Mouse (Mus musculus) frontal cortex, postnatal 14 days (tissue): ENCODE data around the gene Lsm4.
A peak's percentile ranks its signal among the peaks of the same experiment; 100 is the strongest.

Experiments
- DNase-seq, 2 experiments: peaks; one replicate each; pipeline ENCODE4 v3.0.0; 2022; ENCODE audit warnings: low spot score in 2 of 2

The Lsm4 gene

GRCm38 (mm10) chr8:70673079-70673856, at the start of gene Lsm4:
Gene Lsm4, plus strand, starts transcription at chr8:70673248.
- DNase-seq: peak; percentile 97 to 99

GRCm38 (mm10) chr8:70625104-70625503, 47.9 kb upstream of the Lsm4 start:
- no peak for DNase-seq

GRCm38 (mm10) chr8:70627041-70627440, 46.0 kb upstream of the Lsm4 start:
- no peak for DNase-seq

- DNase-seq: no peak
Measured at GRCm38 (mm10) chr8:70628986-70629490, 44.0 kb upstream of the Lsm4 start.

- peak; percentile 84 to 86 for DNase-seq
Measured at GRCm38 (mm10) chr8:70629574-70630531, 43.2 kb upstream of the Lsm4 start.

- no peak for DNase-seq
Measured at GRCm38 (mm10) chr8:70630532-70631381, 42.3 kb upstream of the Lsm4 start.

GRCm38 (mm10) chr8:70631436-70631835, 41.6 kb upstream of the Lsm4 start:
- no peak for DNase-seq

- no peak for DNase-seq
Measured at GRCm38 (mm10) chr8:70632346-70632892, 40.6 kb upstream of the Lsm4 start, which contains the start of gene Gdf15. Gene Gdf15, minus strand, starts transcription at chr8:70632456.

- no peak for DNase-seq
Measured at GRCm38 (mm10) chr8:70634066-70634465, 39.0 kb upstream of the Lsm4 start.

- DNase-seq: no peak
Measured at GRCm38 (mm10) chr8:70635527-70635926, 37.5 kb upstream of the Lsm4 start.

GRCm38 (mm10) chr8:70636838-70637237, 36.2 kb upstream of the Lsm4 start:
- no peak for DNase-seq

GRCm38 (mm10) chr8:70638752-70639151, 34.3 kb upstream of the Lsm4 start:
- no peak for DNase-seq

- DNase-seq: no peak
Measured at GRCm38 (mm10) chr8:70643019-70643418, 30.0 kb upstream of the Lsm4 start.

GRCm38 (mm10) chr8:70644065-70644464, 29.0 kb upstream of the Lsm4 start:
- DNase-seq: no peak

GRCm38 (mm10) chr8:70645501-70646224, 27.4 kb upstream of the Lsm4 start:
- no peak for DNase-seq

- no peak for DNase-seq
Measured at GRCm38 (mm10) chr8:70646369-70646768, 26.7 kb upstream of the Lsm4 start.

- no peak for DNase-seq
Measured at GRCm38 (mm10) chr8:70646775-70647174, 26.3 kb upstream of the Lsm4 start.

GRCm38 (mm10) chr8:70647343-70648163, 25.5 kb upstream of the Lsm4 start:
- no peak for DNase-seq

GRCm38 (mm10) chr8:70648164-70648442, 24.9 kb upstream of the Lsm4 start:
- no peak for DNase-seq

- DNase-seq: no peak
Measured at GRCm38 (mm10) chr8:70648921-70649320, 24.1 kb upstream of the Lsm4 start.
